Mouse (Mus musculus): ENCODE measurements around the gene Iqsec1. TPM values are rescaled to one million over a fixed set of nuclear protein-coding genes. Genes with fewer than 3 reads are reported as not detected.

Gene Iqsec1
- total and polyA plus RNA-seq, 2 experiments from 2014 or later = 21.8 to 103 TPM

DNA sequence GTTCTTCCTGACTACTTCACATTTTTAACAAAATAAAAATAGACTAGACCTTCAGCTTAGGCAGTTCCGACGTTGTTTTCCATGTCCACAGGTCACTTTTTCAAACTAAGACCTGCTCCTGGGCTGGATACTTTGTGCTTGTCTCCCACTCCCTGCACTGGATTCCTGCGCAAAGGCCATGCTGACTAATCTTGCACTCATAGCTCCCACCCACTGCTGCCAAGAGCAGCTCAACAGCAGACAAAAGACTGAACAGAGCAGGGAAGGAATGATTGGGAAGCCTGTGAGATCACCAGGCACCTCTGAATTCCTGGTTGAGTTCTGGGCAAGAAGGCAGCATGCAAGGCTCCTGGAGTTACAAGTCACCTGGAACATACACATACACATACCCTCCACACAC is 8.5 kb upstream of the Iqsec1 start:
- no peak overlapping the region for H3K4me2 ChIP-seq (ENCODE audit: low read depth)
- no peaks in the 10 kb centered on the region for H3K27me3 ChIP-seq (ENCODE audit: insufficient read depth, low read length)
- ATAC-seq (no peak), DNase-seq (no peak)
- no peaks in the 10 kb centered on the region for H3K36me3 ChIP-seq (ENCODE audit: insufficient read depth)
- H3K27ac ChIP-seq (ENCODE audit: low read depth, low read length) = no peak overlapping the region
- TF ChIP-seq CTCF (IDR thresholded peaks at IDR 0.05; ENCODE audit: low read depth) = no peak
- WGBS = 93% methylated on average over 3 of the region's 3 CpGs
- no peaks in the 10 kb centered on the region for H3K9me3 ChIP-seq (ENCODE audit: low read length)
- H3K4me3 ChIP-seq (ENCODE audit: low read depth, low read length) = no peak overlapping the region
- no peaks in the 10 kb centered on the region for H3K4me1 ChIP-seq (ENCODE audit: insufficient read depth)
- H3K9ac ChIP-seq = no peak overlapping the region

DNA sequence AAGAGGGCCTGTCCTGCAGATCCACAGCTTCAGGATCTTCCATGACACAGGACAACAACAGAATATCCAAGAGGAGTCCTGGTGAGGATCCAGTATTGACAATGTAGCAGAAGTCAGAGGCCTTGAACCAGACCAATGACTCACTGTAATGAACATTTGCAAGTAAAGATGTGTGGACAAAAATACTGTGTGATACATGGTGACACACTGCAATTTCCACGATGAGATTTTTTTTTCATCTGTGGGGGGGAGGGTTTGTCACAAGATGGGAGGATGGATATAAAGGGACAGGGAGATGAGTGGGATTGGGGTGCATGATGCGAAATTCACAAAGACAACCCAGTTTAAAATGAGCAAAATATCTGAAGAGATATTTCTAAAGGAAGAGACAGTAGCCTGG is 7.7 kb upstream of the Iqsec1 start:
- Histone ChIP-seq H3K36me3 (ENCODE audit: insufficient read depth) (no peaks in the 10 kb centered on the region), H3K4me1 (ENCODE audit: insufficient read depth) (no peaks in the 10 kb centered on the region), H3K4me3 (ENCODE audit: low read depth, low read length) (no peak overlapping the region), H3K4me2 (ENCODE audit: low read depth) (no peak overlapping the region), H3K27ac (ENCODE audit: low read depth, low read length) (no peak overlapping the region), H3K27me3 (ENCODE audit: insufficient read depth, low read length) (no peaks in the 10 kb centered on the region), H3K9me3 (ENCODE audit: low read length) (no peaks in the 10 kb centered on the region), H3K9ac (no peak overlapping the region)
- TF ChIP-seq CTCF (IDR thresholded peaks at IDR 0.05; ENCODE audit: low read depth) = no peak
- DNase-seq (no peak), ATAC-seq (no peak)
- 91% methylated on average over 2 of the region's 2 CpGs for WGBS

DNA sequence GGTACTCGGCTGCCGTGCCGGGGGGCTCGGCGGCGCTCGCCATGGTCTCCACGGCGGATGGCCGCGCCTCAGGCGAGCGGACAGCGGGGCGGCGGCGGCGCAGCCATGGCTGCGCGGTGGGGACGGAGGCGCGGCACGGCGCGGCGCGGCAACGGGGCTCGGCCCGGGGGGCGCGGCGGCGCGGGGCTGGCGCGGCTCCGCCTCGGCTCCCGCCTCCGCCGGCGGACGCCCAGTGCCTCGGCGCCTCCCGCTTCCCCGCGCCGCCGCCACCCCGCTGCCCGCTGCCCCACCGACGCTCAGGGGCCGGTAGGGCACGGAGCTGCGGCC is 223 bp downstream of the Iqsec1 start:
- H3K4me2 ChIP-seq (ENCODE audit: low read depth) = peak overlapping the region; percentile 98
- under 1% methylated on average over 40 of the region's 59 CpGs for WGBS
- H3K9ac ChIP-seq = peak overlapping the region; percentile 66
- TF ChIP-seq CTCF (IDR thresholded peaks at IDR 0.05; ENCODE audit: low read depth) = no peak
- peak overlapping the region; percentile 75 for H3K4me3 ChIP-seq (ENCODE audit: low read depth, low read length)
- H3K27ac ChIP-seq (ENCODE audit: low read depth, low read length) = peak overlapping the region; percentile 64; the same call in 1 of the 2 replicates
- DNase-seq = no peak
- no peaks in the 10 kb centered on the region for H3K9me3 ChIP-seq (ENCODE audit: low read length)
- H3K27me3 ChIP-seq (ENCODE audit: insufficient read depth, low read length) = no peaks in the 10 kb centered on the region
- ATAC-seq = peak; percentile 32
- no peaks in the 10 kb centered on the region for H3K36me3 ChIP-seq (ENCODE audit: insufficient read depth)
- H3K4me1 ChIP-seq (ENCODE audit: insufficient read depth) = 0 out of 2 replicates have a peak, but pooled peaks cover 4% of the 10 kb centered on the region

DNA sequence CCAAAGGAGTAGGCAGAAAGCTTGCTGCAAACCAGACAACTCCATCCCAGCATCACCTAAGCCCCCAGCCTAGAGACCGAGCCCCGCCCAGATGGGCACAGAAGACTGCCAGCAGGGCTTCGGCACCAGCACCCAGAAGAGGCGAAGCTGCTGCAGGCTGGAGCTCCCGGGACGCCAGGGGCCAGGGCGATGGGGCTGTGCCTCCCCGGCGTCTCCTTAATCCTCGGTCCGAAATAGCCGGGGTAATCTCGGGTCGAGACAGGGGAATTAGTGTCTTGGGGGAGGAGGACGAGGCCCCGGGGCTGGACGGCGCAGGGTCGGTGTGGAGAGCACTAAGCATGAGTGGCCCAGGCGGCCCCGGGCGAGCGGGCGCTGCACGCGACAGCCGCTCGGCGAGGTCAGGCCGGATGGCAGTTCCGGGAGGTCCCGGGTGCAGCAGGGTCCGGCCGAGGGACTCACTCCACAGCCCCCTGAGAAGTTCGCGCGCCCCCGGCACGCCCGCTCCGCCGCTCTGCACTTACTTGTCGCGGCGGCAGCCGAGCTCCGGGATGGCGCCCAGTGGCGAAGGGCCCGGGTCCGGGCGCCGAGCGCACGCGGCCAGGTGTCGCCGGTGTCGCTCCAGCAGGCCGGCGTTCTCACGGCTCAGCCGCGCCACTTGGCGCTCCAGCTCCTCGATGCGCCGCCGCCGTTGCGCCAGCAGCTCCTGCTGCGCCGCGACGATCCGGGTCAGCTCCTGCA is 755 bp downstream of the Iqsec1 start:
- 3% methylated on average over 69 of the region's 76 CpGs for WGBS
- ATAC-seq = peak; percentile 12
- Histone ChIP-seq H3K27me3 (ENCODE audit: insufficient read depth, low read length) (no peaks in the 10 kb centered on the region), H3K36me3 (ENCODE audit: insufficient read depth) (no peaks in the 10 kb centered on the region), H3K9me3 (ENCODE audit: low read length) (no peaks in the 10 kb centered on the region), H3K4me1 (ENCODE audit: insufficient read depth) (0 out of 2 replicates have a peak, but pooled peaks cover 4% of the 10 kb centered on the region), H3K4me2 (ENCODE audit: low read depth) (peak overlapping the region; percentile 98), H3K9ac (peak overlapping the region; percentile 66), H3K27ac (ENCODE audit: low read depth, low read length) (peak overlapping the region; percentile 64; the same call in 1 of the 2 replicates), H3K4me3 (ENCODE audit: low read depth, low read length) (peak overlapping the region; percentile 75)
- DNase-seq = peak; percentile 49
- no peak for TF ChIP-seq CTCF (IDR thresholded peaks at IDR 0.05; ENCODE audit: low read depth)

DNA sequence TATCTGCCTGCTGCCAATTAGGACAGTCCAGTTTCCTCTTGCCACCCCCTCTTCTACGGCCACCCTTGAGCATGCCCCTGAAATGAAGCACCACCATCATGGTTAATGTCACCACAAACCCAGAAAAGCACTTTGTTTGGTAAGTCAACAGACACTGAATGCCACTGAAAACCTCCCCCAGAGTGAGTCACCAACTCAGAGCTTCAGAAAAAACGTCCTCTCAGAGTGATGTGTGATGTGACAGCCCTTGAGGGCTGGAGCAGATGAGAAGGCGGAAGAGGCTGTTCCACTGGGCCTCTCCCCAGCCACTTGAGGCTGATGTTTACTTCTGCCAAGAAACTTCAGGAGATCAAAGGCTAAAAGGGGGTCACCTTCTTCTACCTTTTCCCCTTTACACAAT is 4.4 kb downstream of the Iqsec1 start:
- Histone ChIP-seq H3K4me1 (ENCODE audit: insufficient read depth) (0 out of 2 replicates have a peak, but pooled peaks cover 4% of the 10 kb centered on the region), H3K9me3 (ENCODE audit: low read length) (no peaks in the 10 kb centered on the region), H3K27ac (ENCODE audit: low read depth, low read length) (no peak overlapping the region), H3K36me3 (ENCODE audit: insufficient read depth) (no peaks in the 10 kb centered on the region), H3K4me3 (ENCODE audit: low read depth, low read length) (no peak overlapping the region), H3K27me3 (ENCODE audit: insufficient read depth, low read length) (no peaks in the 10 kb centered on the region), H3K9ac (no peak overlapping the region), H3K4me2 (ENCODE audit: low read depth) (no peak overlapping the region)
- DNase-seq (no peak), ATAC-seq (no peak)
- WGBS = 60% methylated on average over 3 of the region's 3 CpGs
- no peak for TF ChIP-seq CTCF (IDR thresholded peaks at IDR 0.05; ENCODE audit: low read depth)

DNA sequence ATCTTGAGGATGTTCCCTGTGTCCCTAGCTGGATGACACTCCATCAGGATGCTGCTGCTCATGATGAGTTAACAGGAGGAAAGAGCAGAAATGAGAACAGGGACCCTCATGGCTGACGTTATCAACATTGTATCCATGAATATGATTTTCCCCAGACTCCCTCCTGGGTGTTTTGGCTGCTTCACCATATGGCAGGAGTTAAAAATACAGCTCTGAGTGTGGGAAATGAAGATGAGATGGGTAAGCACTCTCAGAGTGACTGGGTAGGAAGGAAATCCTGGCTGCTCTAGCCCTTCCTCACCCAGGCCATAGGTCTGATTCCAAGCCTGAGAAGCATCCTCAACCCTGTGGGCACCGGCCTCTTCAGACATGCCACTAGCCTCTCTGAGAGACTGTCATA is 14.2 kb downstream of the Iqsec1 start:
- Histone ChIP-seq H3K36me3 (ENCODE audit: insufficient read depth) (no peaks in the 10 kb centered on the region), H3K4me2 (ENCODE audit: low read depth) (no peak overlapping the region), H3K27me3 (ENCODE audit: insufficient read depth, low read length) (no peaks in the 10 kb centered on the region), H3K9ac (no peak overlapping the region), H3K4me1 (ENCODE audit: insufficient read depth) (0 out of 2 replicates have a peak, but pooled peaks cover 4% of the 10 kb centered on the region), H3K27ac (ENCODE audit: low read depth, low read length) (no peak overlapping the region), H3K4me3 (ENCODE audit: low read depth, low read length) (no peak overlapping the region), H3K9me3 (ENCODE audit: low read length) (no peaks in the 10 kb centered on the region)
- no peak for TF ChIP-seq CTCF (IDR thresholded peaks at IDR 0.05; ENCODE audit: low read depth)
- ATAC-seq (peak; percentile 90), DNase-seq (peak; percentile 63)
- 66% methylated on average over 2 of the region's 2 CpGs for WGBS

DNA sequence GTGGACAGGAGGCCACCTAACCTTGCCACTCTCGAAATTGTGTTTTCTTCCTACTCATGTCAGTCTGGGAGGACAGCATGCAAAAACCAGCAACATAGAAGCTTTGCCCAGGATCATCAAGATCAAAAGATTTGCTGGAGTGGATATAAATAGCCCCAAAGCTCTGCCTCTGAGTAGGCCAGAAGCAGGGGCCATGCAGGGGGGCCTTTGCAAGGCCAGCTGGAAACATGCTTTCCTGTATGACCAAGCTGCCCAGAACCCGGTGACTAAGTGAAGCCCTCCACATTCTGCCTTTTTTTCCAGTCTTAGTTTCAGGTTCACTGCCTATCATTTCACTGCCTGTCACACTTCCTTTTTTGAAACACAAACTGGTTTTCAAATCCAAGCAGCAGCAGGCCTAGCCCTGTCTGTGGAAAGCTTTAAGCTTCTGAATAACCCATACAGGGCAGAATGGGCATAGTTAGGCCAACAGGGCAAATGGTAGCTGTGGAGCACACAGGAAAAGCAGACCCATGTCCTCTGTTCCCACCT is 19.1 kb downstream of the Iqsec1 start:
- Histone ChIP-seq H3K36me3 (ENCODE audit: insufficient read depth) (no peaks in the 10 kb centered on the region), H3K27ac (ENCODE audit: low read depth, low read length) (0 out of 2 replicates have a peak overlapping the region, but pooled peaks have one; percentile 50), H3K4me2 (ENCODE audit: low read depth) (no peak overlapping the region), H3K9ac (no peak overlapping the region), H3K4me1 (ENCODE audit: insufficient read depth) (0 out of 2 replicates have a peak, but pooled peaks cover under 1% of the 10 kb centered on the region), H3K4me3 (ENCODE audit: low read depth, low read length) (no peak overlapping the region), H3K9me3 (ENCODE audit: low read length) (no peaks in the 10 kb centered on the region), H3K27me3 (ENCODE audit: insufficient read depth, low read length) (no peaks in the 10 kb centered on the region)
- DNase-seq (no peak), ATAC-seq (no peak)
- no peak for TF ChIP-seq CTCF (IDR thresholded peaks at IDR 0.05; ENCODE audit: low read depth)
- WGBS = 17% methylated on average over 2 of the region's 2 CpGs

Data from forebrain, postnatal 0 days (tissue).